ENCODE assay signal across 13 mouse cellular contexts in the genomic region with DNA sequence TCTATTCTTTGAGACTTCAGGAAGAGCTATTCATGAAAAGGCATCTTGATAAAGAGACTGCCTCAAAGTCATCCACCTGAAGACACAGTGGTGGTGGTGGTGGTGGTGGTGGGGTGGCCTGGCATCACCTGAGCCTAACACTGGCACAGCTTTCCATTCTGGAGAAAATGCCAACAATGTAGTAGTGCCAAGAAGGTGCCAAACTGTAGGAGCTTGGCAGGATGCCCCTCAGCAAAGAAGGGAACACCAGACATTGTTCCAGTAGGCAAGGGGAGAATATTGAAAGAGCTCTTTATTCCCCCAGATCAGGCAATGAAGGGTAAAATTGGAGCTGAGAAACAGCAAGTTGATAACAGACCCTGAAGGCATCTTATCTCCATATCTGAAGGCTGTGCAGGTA.
"Had no signal": no experiment of that assay in that cellular context is flagged by ENCODE, and none has a peak within 500 bp of the region (broad histone marks: within the 10 kb centered on the region; RNA-seq: fewer than 3 reads in every experiment).

No protein-coding gene starts in this region.

- DNase-seq: gastrocnemius, postnatal 10 days; gastrocnemius, postnatal 25 days; heart, adult 11 months; heart, adult 2 months; heart, postnatal 14 days; heart, postnatal 36 days; kidney, adult 11 months; kidney, adult 2 months; kidney, adult 9 months; kidney, postnatal 14 days; kidney, postnatal 36 days; layer of hippocampus, adult 9-11 months; layer of hippocampus, postnatal 36 days had no signal
